Mouse (Mus musculus) gastrocnemius, postnatal 25 days (tissue): ENCODE measurements around the gene 1110057P08Rik. TPM values are rescaled to one million over a fixed set of nuclear protein-coding genes. Genes with fewer than 3 reads are reported as not detected.
"Not testable (repeated sequence)": the region's sequence is repeated elsewhere in the genome, so short reads cannot be mapped to it uniquely, and the experiment has no call there.

Source experiments
- DNase-seq: peaks from one replicate; pipeline ENCODE4 v3.0.0; 2022
- long read RNA-seq, 2 experiments: library from polyadenylated mRNA; stranded (forward); transcript quantifications; one replicate each; pipeline ENCODE4 v2.0.0; 2021
- total RNA-seq, 2 experiments: library from RNA; stranded (reverse); gene quantifications; 1 replicate in 1 of 2; 2 replicates in 1 of 2; pipeline ENCODE4 v1.2.3; 2021

1110057P08Rik gene
- not detected for total RNA-seq
- long read RNA-seq, experiment 1 = 0 reads
- long read RNA-seq, experiment 2 = 0 reads

GRCm38 (mm10) chr16:89174435-89174834 is at the start of gene 1110057P08Rik:
Gene 1110057P08Rik (plus strand): TSS chr16:89174735.
- no peak for DNase-seq

DNA sequence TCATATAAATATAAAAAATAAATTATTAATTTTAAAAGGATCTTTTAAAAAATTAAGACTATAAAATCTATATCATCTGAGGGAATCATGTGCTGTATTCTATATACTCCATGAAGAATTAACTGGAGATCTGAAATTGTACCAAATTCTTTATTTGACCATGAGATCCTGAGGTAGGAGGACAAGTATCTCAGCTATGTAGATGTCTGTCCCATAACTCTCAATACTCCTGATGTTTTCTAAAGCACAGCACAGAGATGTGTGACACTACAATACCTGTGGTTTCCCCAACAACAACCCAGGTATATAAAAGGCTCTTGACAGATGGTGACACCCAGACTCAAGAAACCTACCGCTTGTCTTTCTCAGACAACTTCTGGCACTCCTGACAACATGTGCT is 34.0 kb upstream of the 1110057P08Rik start, which contains the start of gene Gm6358:
TSS of gene Gm6358 (plus strand) at position 301 of the 400 bp plus-strand sequence.
- no peak for DNase-seq

DNA sequence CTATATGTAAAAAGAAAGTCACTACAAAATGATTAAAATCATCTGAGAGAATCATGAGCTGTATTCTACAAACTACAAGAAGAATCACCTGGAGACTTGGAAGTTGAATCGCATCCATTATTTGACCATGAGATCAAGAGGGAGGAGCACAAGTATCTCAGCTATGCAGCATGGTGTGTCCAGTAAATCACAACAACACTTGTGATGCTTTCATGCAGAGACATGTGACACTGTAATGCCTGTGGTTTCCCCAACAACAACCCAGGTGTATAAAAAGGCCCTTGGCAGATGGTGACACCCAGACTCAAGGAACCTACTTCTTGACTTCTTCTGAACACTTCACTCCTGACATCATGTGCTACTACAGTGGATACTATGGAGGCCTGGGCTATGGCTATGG is 23.7 kb upstream of the 1110057P08Rik start, which contains the start of gene Gm10061:
TSS of gene Gm10061 (plus strand) at position 301 of the 400 bp plus-strand sequence.
- no peak for DNase-seq

DNA sequence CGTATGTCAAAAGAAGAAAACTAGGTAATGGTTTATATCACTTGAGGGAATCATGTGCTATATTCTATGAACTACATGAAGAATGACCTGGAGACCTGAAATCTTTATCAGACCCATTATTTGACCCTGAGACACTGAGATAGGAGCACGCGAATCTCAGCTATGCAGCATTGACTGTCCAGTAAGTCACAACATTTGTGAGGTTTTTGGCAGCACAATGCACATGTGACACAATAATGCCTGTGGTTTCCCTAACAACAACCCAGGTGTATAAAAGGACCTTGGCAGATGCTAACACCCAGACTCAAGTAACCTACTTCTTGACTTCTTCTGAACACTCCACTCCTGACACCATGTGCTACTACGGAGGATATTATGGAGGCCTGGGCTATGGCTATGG is 16.9 kb upstream of the 1110057P08Rik start, which contains the start of gene Gm9789:
TSS of gene Gm9789 (plus strand) at position 301 of the 400 bp plus-strand sequence.
- DNase-seq = no peak

DNA sequence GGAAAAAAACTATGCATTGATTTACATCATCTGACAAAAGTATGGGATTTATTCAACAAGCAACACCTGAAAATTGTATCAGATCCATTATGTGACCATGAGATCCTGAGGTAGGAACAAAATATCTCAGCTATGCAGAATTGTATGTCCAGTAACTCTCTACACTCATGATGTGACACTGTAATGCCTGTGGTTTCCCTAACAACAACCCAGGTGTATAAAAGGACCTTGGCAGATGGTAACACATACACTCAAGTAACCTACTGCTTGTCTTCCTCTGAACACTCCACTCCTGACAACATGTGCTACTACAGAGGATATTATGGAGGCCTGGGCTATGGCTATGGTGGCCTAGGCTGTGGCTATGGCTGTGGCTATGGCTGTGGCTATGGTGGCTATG is 5.3 kb upstream of the 1110057P08Rik start, which contains the start of gene Gm7735:
TSS of gene Gm7735 (plus strand) at position 301 of the 400 bp plus-strand sequence.
- DNase-seq = not testable (repeated sequence)

DNA sequence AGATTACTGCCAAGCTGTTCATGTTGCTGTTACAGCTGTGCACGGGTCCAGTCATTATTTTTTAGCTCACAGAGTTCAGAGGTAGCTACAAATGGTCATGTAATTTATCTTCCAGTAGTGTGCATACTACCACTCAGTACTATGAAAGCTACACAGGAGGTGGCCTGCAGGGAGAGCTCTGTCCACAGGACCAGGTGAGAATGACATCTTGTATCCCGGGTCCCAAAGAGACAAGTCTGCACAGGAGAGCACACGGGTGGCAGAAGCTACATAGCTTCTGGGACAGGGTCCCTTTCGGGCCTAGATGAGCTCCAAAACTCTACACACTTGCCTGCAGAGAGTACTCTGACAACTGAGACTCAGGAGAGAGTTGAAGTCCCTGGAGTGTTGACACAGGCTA is 14.1 kb downstream of the 1110057P08Rik start:
- DNase-seq = no peak

DNA sequence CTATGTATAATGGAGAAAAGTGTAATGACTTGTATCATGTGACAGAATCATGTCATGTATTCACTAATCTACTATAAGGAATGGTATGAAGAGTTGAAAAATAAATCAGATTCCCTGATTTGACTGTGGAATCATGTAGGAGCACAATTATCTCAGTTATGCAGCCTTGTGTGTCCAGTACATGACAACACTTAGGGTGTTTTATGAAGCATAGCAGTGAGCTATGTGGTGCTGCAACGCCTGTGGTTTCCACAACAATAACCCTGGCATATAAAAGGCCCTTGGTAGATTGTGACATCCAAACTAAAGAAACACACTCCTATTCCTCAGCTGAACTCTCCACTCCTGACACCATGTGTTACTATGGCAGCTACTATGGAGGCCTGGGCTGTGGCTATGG is 31.0 kb downstream of the 1110057P08Rik start, which contains the start of gene Krtap20-2:
TSS of gene Krtap20-2 (plus strand) at position 301 of the 400 bp plus-strand sequence.
- DNase-seq = no peak

Other genes with a start within 250 kb of the 1110057P08Rik start
- not detected for gene Krtap19-9b, start 242.5 kb upstream of the 1110057P08Rik start, total RNA-seq
- gene Krtap16-3, start 211.9 kb upstream of the 1110057P08Rik start, total RNA-seq = not detected
- not detected for gene Krtap22-2, start 164.0 kb upstream of the 1110057P08Rik start, total RNA-seq
- not detected for gene Gm10229, start 159.5 kb upstream of the 1110057P08Rik start, total RNA-seq
- not detected for gene Krtap6-1, start 143.0 kb upstream of the 1110057P08Rik start, total RNA-seq
- gene Gm10228, start 133.3 kb upstream of the 1110057P08Rik start, total RNA-seq = not detected
- not detected for gene Krtap6-5, start 126.9 kb upstream of the 1110057P08Rik start, total RNA-seq
- not detected for gene 1110025L11Rik, start 110.7 kb upstream of the 1110057P08Rik start, total RNA-seq
- gene Krtap6-3, start 90.7 kb upstream of the 1110057P08Rik start, total RNA-seq = not detected
- not detected for gene Gm6358, start 33.9 kb upstream of the 1110057P08Rik start, total RNA-seq
- gene Gm10061, start 23.6 kb upstream of the 1110057P08Rik start, total RNA-seq = not detected
- not detected for gene Gm9789, start 16.8 kb upstream of the 1110057P08Rik start, total RNA-seq
- gene Gm7735, start 5.2 kb upstream of the 1110057P08Rik start, total RNA-seq = not detected
- not detected for gene Krtap20-2, start 31.1 kb downstream of the 1110057P08Rik start, total RNA-seq
- gene Krtap21-1, start 229.1 kb downstream of the 1110057P08Rik start, total RNA-seq = not detected
- not detected for gene Krtap6-2, start 245.4 kb downstream of the 1110057P08Rik start, total RNA-seq